Mouse (Mus musculus) MEL-GATA-1-ER (cell line): ENCODE data around the gene Prdm11.

Experiments
- DNase-seq: peaks from one replicate; pipeline ENCODE4 v3.0.0-alpha.2; 2012; ENCODE audit warnings: low read depth; ENCODE audit errors: extremely low read depth

Prdm11 gene

GRCm38 (mm10) chr2:93046509-93046835, 505 bp upstream of the Prdm11 start:
- DNase-seq = no peak

DNA sequence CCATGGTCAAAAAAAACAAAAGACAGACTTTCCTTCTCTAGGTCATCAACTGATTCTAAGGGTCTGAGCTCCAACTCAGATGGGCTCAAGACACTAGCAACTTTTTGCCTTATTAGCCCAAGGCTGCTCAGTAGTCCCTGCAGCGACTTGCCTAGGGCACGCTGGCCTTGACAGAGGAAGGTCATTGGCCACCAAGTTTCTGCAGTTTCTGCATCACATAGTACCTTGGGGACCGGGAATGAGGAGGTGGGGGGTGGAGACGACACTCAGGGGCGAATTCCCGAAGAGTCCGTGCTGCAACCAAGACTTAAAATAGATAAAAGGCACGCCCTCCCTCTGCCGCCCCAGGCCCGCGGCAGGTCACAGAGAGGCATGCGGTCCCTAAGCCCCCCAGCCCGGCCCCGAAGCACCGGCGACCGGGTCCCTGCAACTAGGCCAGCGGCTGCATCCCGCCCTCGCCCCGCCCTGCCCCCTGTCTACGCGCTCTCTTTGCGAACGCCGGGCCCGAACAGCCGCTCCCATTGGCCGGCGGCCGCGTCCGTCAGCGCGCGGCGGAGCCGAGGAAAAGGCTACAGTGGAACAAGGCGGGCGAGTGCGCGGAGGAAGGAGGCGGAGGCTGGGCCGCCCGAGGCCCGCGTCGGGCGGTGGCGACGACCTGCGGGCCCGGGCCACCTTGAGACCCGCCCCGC, 694 bp downstream of the Prdm11 start:
- peak; percentile 74 for DNase-seq

GRCm38 (mm10) chr2:93043449-93044157, 2.4 kb downstream of the Prdm11 start:
- peak; percentile 37 for DNase-seq

DNA sequence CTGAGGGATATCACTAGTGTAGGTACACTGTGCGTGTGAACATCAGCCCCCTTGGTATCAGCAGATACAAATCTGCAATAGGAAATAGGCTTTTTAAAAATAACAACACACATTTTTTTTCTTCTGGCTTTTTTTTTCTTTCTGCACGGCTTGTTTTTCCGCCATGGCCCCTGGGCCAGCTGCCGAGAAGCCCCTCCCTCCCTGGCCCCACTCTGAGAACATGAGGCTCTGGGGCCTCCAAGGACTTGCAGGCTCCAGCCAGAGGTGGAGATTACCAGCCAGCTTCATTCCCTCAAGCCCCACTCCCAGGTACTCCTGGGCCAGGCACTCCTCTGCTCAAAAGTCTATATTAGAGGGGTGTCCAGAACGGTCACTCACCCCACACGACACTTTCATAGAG, 4.5 kb downstream of the Prdm11 start:
- DNase-seq = no peak

GRCm38 (mm10) chr2:93040841-93041240, 5.1 kb downstream of the Prdm11 start:
- DNase-seq = no peak

DNA sequence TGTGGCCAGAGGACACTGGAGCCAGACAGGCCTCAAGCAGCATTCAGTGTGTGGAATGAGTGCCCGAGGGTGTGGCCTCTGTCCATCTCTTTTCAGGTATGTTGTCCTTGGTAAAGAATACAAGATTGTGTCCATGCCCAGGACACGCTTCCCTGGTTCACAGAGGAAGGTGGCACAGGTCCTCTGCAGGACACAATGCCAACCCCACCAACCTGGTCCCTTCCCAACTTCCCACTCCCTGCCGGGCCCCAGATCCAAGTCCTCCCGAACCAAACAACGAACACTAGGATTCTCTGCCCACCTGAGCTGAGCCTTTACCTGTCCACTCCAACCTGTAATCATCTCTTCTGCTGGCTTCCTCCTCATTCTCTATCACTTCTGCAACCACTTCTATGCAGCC, 6.3 kb downstream of the Prdm11 start:
- no peak for DNase-seq

- no peak for DNase-seq
Observed at GRCm38 (mm10) chr2:93039043-93039442, 6.9 kb downstream of the Prdm11 start.

DNA sequence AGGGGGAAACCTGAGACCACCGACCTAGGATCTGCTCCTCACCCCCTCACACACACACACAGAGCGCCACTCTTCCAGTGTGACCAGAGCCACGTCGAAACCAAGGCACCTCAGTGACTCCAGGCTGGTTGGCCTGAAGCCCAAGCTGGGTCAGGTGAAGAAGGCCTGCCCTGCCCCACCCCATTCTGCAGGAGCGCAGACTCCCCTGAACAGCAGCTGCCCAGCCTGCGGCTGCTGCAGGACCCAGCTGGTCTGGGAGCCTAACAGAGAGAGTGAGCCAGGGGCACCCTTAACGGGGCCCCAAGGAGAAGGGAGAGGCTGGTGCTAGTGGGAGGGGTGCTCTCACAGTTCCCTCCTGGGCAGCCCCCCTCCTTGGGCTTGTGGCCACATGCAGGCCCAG, 10.3 kb downstream of the Prdm11 start:
- DNase-seq = no peak

GRCm38 (mm10) chr2:93032651-93033050, 13.3 kb downstream of the Prdm11 start:
- DNase-seq = no peak

GRCm38 (mm10) chr2:93032049-93032448, 13.9 kb downstream of the Prdm11 start:
- DNase-seq = no peak

DNA sequence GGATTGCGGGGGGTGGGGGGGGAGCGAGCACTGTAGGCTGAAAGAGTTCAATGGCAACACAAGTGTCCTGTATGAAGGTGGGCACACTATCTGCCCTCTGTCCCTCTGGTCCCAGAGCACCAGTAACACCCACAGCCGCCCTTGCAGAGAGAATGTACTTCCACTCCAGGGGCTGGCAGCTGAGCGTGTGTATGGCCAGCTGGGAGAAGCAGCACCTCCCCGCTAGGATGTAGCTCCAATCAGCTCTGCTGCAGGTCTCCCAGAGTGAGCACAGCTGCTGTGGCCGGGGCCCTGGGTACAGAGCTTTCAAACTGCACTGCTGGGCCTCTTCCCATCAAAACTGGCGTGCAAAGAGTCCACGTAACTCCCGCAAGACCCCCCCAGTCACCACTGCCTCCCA, 14.9 kb downstream of the Prdm11 start:
- no peak for DNase-seq

DNA sequence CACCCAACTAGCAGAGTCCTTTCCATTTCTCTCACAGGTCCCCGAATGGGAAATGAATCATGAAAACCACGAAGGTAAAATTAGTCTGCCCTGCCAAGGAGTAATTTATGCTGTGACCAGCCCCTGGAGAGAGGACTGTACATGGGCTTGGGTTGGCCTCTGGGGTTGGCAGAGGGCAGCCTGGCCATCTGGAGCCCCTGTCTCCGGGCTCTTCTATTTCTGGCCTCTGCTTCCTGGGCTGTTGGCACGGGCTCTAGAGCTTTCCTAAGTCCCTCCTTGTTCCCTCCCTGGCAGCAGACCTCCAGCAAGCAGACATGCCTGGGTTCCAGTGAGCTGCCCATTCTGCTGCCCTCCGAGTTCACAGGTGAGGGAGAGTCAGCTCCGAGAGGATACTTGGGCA, 15.9 kb downstream of the Prdm11 start:
- no peak for DNase-seq

- no peak for DNase-seq
Observed at GRCm38 (mm10) chr2:93029267-93030060, 16.5 kb downstream of the Prdm11 start.

GRCm38 (mm10) chr2:93028865-93029264, 17.1 kb downstream of the Prdm11 start:
- DNase-seq = no peak

GRCm38 (mm10) chr2:93027713-93028112, 18.3 kb downstream of the Prdm11 start:
- DNase-seq = no peak

GRCm38 (mm10) chr2:93024431-93024830, 21.5 kb downstream of the Prdm11 start:
- no peak for DNase-seq

DNA sequence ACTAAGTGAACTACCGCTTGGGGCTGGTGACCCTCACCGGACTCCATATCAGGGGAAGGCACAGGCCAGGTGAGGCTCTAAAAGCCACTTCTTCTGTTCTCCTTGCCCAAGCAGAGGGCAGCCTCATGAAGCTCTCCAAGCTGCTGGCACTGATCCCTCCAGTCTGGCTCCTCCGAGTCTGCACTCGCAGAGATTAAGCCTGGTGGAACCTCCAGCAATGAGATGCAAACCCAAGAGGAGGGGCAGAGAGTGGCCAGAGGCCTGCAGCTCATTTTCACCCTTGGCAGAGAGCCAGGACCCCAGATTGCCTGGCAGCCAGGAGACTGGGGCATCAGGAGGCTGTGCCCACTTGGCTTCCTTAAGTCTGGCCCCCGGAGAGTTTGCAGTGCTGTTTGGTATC, 27.1 kb downstream of the Prdm11 start:
- DNase-seq = no peak

- DNase-seq = no peak
Observed at GRCm38 (mm10) chr2:93017151-93017550, 28.8 kb downstream of the Prdm11 start.

DNA sequence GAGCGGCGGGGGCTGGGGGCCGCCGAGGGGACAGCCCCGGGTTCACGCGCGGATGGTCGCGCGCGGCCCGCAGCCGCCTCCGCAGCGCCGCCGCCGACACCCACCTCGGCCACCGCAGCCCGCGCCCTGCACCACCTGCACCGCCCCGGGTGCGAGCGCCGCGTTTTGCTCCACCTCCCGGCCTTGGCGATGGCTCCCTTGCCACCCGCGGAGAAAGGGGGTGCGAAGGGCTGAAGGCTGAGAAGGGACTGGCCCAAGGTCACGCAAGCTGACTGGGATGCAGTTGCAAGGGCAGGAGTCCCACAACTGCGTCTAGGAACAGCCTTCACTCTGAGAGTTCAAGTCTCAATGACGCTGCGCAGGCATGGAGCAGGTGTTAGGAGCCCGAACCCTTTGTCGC, 30.9 kb downstream of the Prdm11 start:
- DNase-seq = no peak

- no peak for DNase-seq
Observed at GRCm38 (mm10) chr2:93014093-93014937, 31.7 kb downstream of the Prdm11 start.

DNA sequence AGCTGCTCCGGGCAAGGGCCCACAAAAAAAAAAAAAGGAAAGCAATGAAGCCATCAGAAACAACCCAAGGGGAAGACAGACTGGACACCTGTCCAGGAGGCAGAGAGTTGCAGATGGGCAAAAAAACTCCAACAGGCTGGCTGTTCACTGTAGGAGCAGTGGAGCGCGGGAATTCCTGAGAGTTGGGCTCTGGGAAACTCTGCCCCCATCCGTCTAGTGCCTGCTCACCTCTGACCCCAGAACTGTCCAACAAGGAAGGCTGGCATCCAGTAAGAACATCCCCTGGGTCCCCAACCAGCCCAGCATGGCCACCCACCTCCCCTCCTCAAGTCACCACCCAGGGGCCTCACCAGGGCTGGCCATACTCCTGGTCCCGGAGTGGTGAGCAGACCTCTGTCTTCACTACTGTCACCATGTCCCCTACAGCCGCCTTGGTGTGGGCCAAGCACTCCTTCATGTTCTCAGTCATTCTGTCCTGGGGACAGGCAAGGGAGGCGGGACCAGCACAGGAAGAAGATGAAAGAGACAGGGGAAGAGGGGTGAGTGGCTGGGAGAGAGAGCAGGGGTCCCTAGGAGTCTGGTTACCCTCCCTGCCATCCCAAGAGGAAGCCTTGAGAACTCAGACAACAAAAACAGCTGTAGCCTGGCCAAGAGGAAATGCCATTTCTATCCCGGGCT, 32.4 kb downstream of the Prdm11 start:
- no peak for DNase-seq
